Mouse (Mus musculus) limb, embryonic 11.5 days (tissue): ENCODE measurements around the gene Neurod1. TPM values are rescaled to one million over a fixed set of nuclear protein-coding genes. Genes with fewer than 3 reads are reported as not detected.

Source experiments
- ATAC-seq: fragments of 200-750 bp; cut with Nextera tagmentation; 2 replicates; pipeline ENCODE4 v1.8.0; 2017; ENCODE audit warnings: low read depth; ENCODE audit not compliant: insufficient number of reproducible peaks, low FRiP score, low TSS enrichment
- DNase-seq: peaks from one replicate; pipeline ENCODE4 v3.0.0-alpha.2; 2015; ENCODE audit warnings: low spot score
- H3K27ac ChIP-seq: fragments of 300-500 bp; sonication (generic); replicated peaks from 2 replicates; pipeline ENCODE4 v1.5.1; 2014; ENCODE audit warnings: low read depth, mild to moderate bottlenecking, low read length
- H3K27me3 ChIP-seq: fragments of 300-500 bp; sonication (generic); 2 replicates; pipeline ENCODE4 v1.6.1; 2014; ENCODE audit warnings: mild to moderate bottlenecking, low read length, mixed read lengths; ENCODE audit not compliant: control insufficient read depth, insufficient read depth
- H3K36me3 ChIP-seq: fragments of 300-500 bp; sonication (generic); 2 replicates; pipeline ENCODE4 v1.6.1; 2014; ENCODE audit warnings: mild to moderate bottlenecking, low read length, moderate library complexity, mixed read lengths; ENCODE audit not compliant: control insufficient read depth, insufficient read depth
- H3K4me1 ChIP-seq: fragments of 300-500 bp; sonication (generic); 2 replicates; pipeline ENCODE4 v1.6.1; 2014; ENCODE audit warnings: low read length, mixed read lengths; ENCODE audit not compliant: control insufficient read depth, insufficient read depth
- H3K4me2 ChIP-seq: fragments of 300-500 bp; sonication (generic); 2 replicates; pipeline ENCODE4 v1.6.1; 2014; ENCODE audit warnings: low read depth, mild to moderate bottlenecking, moderate library complexity; ENCODE audit not compliant: severe bottlenecking
- H3K4me3 ChIP-seq: fragments of 300-500 bp; sonication (generic); 2 replicates; pipeline ENCODE4 v1.5.1; 2014; ENCODE audit warnings: low read depth, low read length
- H3K9ac ChIP-seq: fragments of 300-500 bp; sonication (generic); 2 replicates; pipeline ENCODE4 v1.6.1; 2014; ENCODE audit warnings: mild to moderate bottlenecking, low read length
- H3K9me3 ChIP-seq: fragments of 300-500 bp; sonication (generic); 2 replicates; pipeline ENCODE4 v1.6.1; 2016; ENCODE audit warnings: low read length; ENCODE audit not compliant: control insufficient read depth
- WGBS: fragments of 180-500 bp; shearing (Covaris S2); extraction: QIAGEN DNeasy Blood & Tissue Kit; methylation state at CpG from one replicate; pipeline ENCODE4 v1.1.7; 2014; 5-methylcytosine and 5-hydroxymethylcytosine counted together
- polyA plus RNA-seq: library from polyadenylated mRNA; unstranded; fragments of >200 nt; fragmentation: Nextera tagmentation; extraction: Ambion mirVana; gene quantifications from 2 replicates; pipeline ENCODE4 v1.2.1, GENCODE M21; 2014

The Neurod1 gene
- 0.20 TPM in 1 of 2 replicates, not detected in the other for polyA plus RNA-seq

GRCm38 (mm10) chr2:79456575-79457349 is at the start of gene Neurod1, which contains the start of gene Cerkl:
TSS of gene Neurod1 (minus strand) at chr2:79456751.
TSS of gene Cerkl (minus strand) at chr2:79456785.
- peaks cover 71% of the 10 kb centered on the region for H3K27me3 ChIP-seq
- ATAC-seq (peak; percentile 88), DNase-seq (peak; percentile 73)
- peak within 1 kb of the TSS; percentile 58 for H3K4me2 ChIP-seq
- H3K36me3 ChIP-seq: no peaks in the 10 kb centered on the region
- WGBS: under 1% methylated on average over 42 of the region's 42 CpGs
- H3K4me1 ChIP-seq: peaks cover 12% of the 10 kb centered on the region; the same call in 1 of the 2 replicates
- H3K9me3 ChIP-seq: no peaks in the 10 kb centered on the region
- H3K9ac ChIP-seq: no peak within 1 kb of the TSS
- peak within 1 kb of the TSS; percentile 26 for H3K4me3 ChIP-seq
- no peak within 1 kb of the TSS for H3K27ac ChIP-seq

GRCm38 (mm10) chr2:79498990-79499755 is 42.6 kb upstream of the Neurod1 start:
- no peak overlapping the region for H3K9ac ChIP-seq
- peak; percentile 81 for DNase-seq

DNA sequence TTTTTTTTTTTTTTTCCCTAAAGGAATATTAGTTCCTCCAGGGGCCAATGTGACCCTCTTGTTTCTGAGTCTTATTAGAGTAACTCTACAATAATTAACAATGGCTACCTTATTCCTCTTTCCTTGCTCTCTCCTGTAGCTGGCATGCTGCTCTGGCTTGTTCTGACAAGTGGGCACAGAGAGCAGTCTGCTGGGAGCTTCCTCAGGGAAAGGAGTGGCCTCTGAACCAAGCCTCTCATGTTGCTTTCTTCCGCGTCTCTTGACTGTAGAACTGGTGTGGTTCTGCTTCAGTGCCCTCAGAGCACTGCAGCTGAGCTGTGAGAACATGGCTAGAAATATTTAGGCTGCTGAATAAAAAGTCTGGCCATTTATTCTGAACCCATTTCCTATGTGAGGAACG is 28.6 kb upstream of the Neurod1 start:
- no peak for ATAC-seq
- WGBS: 75% methylated on average over 3 of the region's 3 CpGs

More at GRCm38 (mm10) chr2:79498990-79499755, 42.6 kb upstream of the Neurod1 start:
- Histone ChIP-seq H3K4me1 (no peaks in the 10 kb centered on the region), H3K4me2 (no peak overlapping the region), H3K27me3 (no peaks in the 10 kb centered on the region), H3K36me3 (no peaks in the 10 kb centered on the region), H3K4me3 (no peak overlapping the region), H3K27ac (no peak overlapping the region), H3K9me3 (no peaks in the 10 kb centered on the region)
- no peak; the same call in 1 of the 2 replicates for ATAC-seq
- WGBS: 30% methylated on average over 10 of the region's 10 CpGs

DNA sequence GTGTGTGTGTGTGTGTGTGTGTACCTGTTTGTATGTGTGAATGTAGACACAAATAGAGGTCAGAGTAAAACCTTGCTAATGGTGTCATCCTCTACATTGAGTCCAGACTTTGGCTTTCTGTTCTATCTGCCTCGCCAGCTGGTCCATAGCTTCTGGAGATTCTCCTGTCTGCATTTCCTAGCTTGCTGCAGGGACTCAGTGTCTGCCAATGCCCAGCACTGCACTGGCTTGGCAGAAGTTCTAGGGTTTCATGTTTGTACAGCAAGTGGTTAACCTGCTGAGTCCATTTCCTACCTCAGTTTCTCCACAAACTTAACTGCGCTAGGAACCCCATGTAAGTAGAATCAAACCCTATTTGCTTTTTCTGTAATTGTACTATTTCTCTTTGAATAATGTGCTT is 26.0 kb upstream of the Neurod1 start:
- Histone ChIP-seq H3K27ac (no peak overlapping the region), H3K9me3 (no peaks in the 10 kb centered on the region), H3K9ac (no peak overlapping the region), H3K4me1 (no peaks in the 10 kb centered on the region), H3K4me2 (no peak overlapping the region), H3K4me3 (no peak overlapping the region), H3K36me3 (no peaks in the 10 kb centered on the region), H3K27me3 (no peaks in the 10 kb centered on the region)
- 96% methylated on average over 2 of the region's 2 CpGs for WGBS
- ATAC-seq (no peak), DNase-seq (no peak)

More for the DNA sequence above, 28.6 kb upstream of the Neurod1 start:
- Histone ChIP-seq H3K36me3 (no peaks in the 10 kb centered on the region), H3K27ac (no peak overlapping the region), H3K4me1 (no peaks in the 10 kb centered on the region), H3K4me3 (no peak overlapping the region), H3K27me3 (no peaks in the 10 kb centered on the region), H3K9me3 (no peaks in the 10 kb centered on the region), H3K9ac (no peak overlapping the region), H3K4me2 (no peak overlapping the region)
- no peak for DNase-seq

DNA sequence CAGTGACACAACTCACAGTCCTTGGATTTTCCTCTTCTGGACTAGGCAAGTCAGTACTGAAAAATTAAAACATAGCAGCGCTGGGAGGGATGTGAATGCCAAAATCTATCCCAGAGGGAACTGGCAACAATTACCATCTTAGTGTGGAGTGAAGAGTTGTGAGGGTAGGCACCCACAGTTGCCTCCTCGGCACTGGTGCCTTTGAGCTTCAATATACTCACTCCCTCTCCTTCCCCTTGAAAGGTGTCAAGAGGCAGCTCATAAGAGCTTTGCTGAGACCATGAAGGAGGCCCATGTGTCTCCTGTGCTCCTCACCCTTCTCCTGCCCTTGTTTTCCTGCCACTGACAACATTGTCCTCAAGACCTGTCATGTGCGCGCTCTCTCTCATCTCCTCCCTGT is 5.9 kb upstream of the Neurod1 start:
- no peak for DNase-seq
- Histone ChIP-seq H3K4me2 (no peak overlapping the region), H3K27ac (no peak overlapping the region), H3K27me3 (peaks cover 33% of the 10 kb centered on the region), H3K9ac (no peak overlapping the region), H3K36me3 (no peaks in the 10 kb centered on the region), H3K9me3 (no peaks in the 10 kb centered on the region), H3K4me3 (no peak overlapping the region), H3K4me1 (peaks cover 7% of the 10 kb centered on the region; the same call in 1 of the 2 replicates)
- ATAC-seq: no peak
- 84% methylated on average over 4 of the region's 4 CpGs for WGBS

DNA sequence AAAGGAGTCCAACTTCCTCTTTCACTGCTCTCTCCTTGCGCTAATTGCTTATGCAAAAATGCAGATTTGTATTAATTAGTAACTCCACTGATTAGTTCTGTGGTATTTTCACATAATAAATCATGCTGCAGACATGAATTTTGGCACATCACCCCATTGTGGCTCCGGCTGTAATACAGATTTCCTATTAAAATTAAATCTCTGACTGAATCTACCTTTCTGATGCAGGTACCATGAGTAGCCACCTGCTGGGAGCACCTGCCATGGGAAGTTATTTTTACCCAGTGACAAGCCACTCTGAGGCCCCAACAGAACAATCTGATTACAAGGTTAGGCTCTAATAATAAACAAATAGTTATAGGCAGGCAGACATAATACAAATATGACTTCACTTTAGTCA is 5.3 kb upstream of the Neurod1 start:
- 90% methylated on average over 2 of the region's 2 CpGs for WGBS
- peaks cover 7% of the 10 kb centered on the region; the same call in 1 of the 2 replicates for H3K4me1 ChIP-seq
- H3K4me2 ChIP-seq: no peak overlapping the region
- ATAC-seq: no peak
- no peak overlapping the region for H3K27ac ChIP-seq
- peaks cover 38% of the 10 kb centered on the region for H3K27me3 ChIP-seq
- H3K4me3 ChIP-seq: no peak overlapping the region
- no peaks in the 10 kb centered on the region for H3K9me3 ChIP-seq
- H3K9ac ChIP-seq: no peak overlapping the region
- H3K36me3 ChIP-seq: no peaks in the 10 kb centered on the region
- no peak for DNase-seq

GRCm38 (mm10) chr2:79460586-79460985 is 4.0 kb upstream of the Neurod1 start:
- peaks cover 9% of the 10 kb centered on the region; the same call in 1 of the 2 replicates for H3K4me1 ChIP-seq
- no peak for ATAC-seq
- WGBS: 1% methylated on average over 2 of the region's 2 CpGs
- no peaks in the 10 kb centered on the region for H3K36me3 ChIP-seq
- peaks cover 51% of the 10 kb centered on the region for H3K27me3 ChIP-seq
- no peak overlapping the region for H3K4me3 ChIP-seq
- no peak overlapping the region for H3K4me2 ChIP-seq
- H3K9ac ChIP-seq: no peak overlapping the region
- no peak overlapping the region for H3K27ac ChIP-seq
- H3K9me3 ChIP-seq: no peaks in the 10 kb centered on the region
- DNase-seq: peak; percentile 62

DNA sequence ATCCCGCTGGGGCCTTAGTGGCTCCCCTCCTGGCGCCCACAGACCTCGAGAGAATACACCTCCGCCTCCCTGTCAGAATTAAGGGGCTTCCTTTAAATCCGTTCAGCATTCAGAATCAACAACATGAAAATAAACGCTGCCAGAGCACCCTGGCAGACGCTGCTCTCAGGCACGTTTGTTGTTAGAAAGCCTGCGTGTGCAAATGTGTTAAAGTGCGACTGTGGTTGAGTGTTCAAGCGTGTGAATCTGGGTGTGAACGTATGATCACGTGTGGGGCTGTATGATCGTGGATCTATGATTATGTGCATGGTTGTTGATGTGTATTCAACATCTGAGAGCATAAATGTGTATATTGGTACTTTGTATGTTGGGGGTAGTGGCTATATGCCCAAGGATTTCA is 3.6 kb upstream of the Neurod1 start:
- peaks cover 56% of the 10 kb centered on the region for H3K27me3 ChIP-seq
- H3K27ac ChIP-seq: no peak overlapping the region
- peaks cover 9% of the 10 kb centered on the region; the same call in 1 of the 2 replicates for H3K4me1 ChIP-seq
- H3K4me2 ChIP-seq: no peak overlapping the region
- WGBS: 9% methylated on average over 14 of the region's 14 CpGs
- no peak overlapping the region for H3K4me3 ChIP-seq
- DNase-seq (no peak), ATAC-seq (no peak)
- H3K36me3 ChIP-seq: no peaks in the 10 kb centered on the region
- H3K9me3 ChIP-seq: no peaks in the 10 kb centered on the region
- no peak overlapping the region for H3K9ac ChIP-seq
